Mouse (Mus musculus): ENCODE data around the gene Mmp28.

DNA sequence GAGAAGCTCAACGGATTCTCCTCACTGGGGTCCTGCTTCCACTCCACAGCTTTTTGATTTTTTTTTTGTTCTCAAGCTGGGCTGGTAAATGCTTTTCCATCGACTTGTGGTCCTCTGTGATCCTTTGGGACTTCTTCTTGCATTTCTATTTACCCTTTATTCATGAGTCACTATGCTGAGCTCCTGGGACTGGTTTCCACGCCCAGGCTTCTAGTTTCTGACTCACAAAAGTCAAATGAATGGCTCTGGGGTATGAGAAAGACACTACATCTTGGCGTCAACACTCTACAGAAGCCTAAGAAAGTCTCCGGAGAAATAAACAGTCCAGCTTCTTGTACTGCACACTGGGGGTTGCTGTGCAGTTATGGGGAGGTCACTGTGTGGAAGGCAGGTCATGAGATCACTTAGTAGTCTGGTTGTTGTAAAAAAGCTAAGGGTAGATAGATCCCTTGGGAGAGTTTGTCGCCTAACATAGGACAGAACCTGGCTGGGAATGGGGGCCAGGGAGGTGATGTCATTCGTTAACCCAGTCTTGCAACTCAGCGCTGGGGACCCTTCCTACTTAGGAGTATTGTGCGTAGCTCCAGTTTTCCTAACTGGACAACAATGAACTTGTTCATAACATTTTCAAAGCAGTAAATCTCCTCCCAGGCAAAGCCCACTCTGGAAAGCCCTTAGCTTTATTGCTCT is 4.8 kb downstream of the Mmp28 start:
- TF ChIP-seq POLR2A (IDR thresholded peaks at IDR 0.05; ENCODE audit: low read depth, low read length) (no peak), CTCF (IDR thresholded peaks at IDR 0.05; ENCODE audit: borderline replicate concordance, insufficient read depth, low read length) (no peak)

Data from embryonic fibroblast, embryonic 13.5 days (primary cell).